Mouse (Mus musculus) left cerebral cortex, adult 2 months (tissue): Measurements from ENCODE around the gene Olig2. TPM values are rescaled to one million over a fixed set of nuclear protein-coding genes. Genes with fewer than 3 reads are reported as not detected.

ENCODE experiments used
- DNase-seq, 2 experiments: peaks; one replicate each; pipeline ENCODE4 v3.0.0; 2021 to 2022; ENCODE audit warnings: low spot score in 2 of 2, mixed read lengths in 1 of 2; ENCODE audit errors: extremely low spot score in 1 of 2
- H3K27ac ChIP-seq: fragments of 200-600 bp; 2 replicates; pipeline ENCODE4 v1.8.1; 2022
- H3K4me3 ChIP-seq: fragments of 200-600 bp; 2 replicates; pipeline ENCODE4 v1.8.1; 2022
- CTCF ChIP-seq: fragments of 200-600 bp; IDR thresholded peaks from 2 replicates; pipeline ENCODE4 v1.8.1; 2022; ENCODE audit warnings: antibody characterized with exemption, mild to moderate bottlenecking, moderate library complexity
- intact Hi-C: fragments of 180-260 bp; cut with DNase I; formaldehyde crosslinking; loops from one replicate; pipeline ENCODE4 v1.15.1; 2025
- total RNA-seq, 2 experiments: library from RNA; stranded (reverse); gene quantifications; 2 replicates each; pipeline ENCODE4 v1.2.3; 2021

The Olig2 gene
- total RNA-seq, 2 experiments from 2014 or later = 21.8 to 22.3 TPM

GRCm38 (mm10) chr16:91262467-91263220 lies 37.4 kb downstream of the Olig2 start:
- H3K4me3 ChIP-seq = no peak overlapping the region
- no peak for TF ChIP-seq CTCF
- intact Hi-C loops = no loop called here
- DNase-seq = peak in 1 of 2 experiments; percentile 33
- no peak overlapping the region for H3K27ac ChIP-seq

- no peak overlapping the region for H3K4me3 ChIP-seq
- no peak overlapping the region; the same call in 1 of the 2 replicates for H3K27ac ChIP-seq
- intact Hi-C loops = no loop called here
- DNase-seq = peak; percentile 29 to 56
- no peak for TF ChIP-seq CTCF
Measured at GRCm38 (mm10) chr16:91265972-91266371, 40.7 kb downstream of the Olig2 start.

- Histone ChIP-seq H3K27ac (no peak overlapping the region), H3K4me3 (peak overlapping the region; percentile 50)
- intact Hi-C loops = no loop called here
- no peak for DNase-seq
- TF ChIP-seq CTCF = no peak
Measured at GRCm38 (mm10) chr16:91268724-91269452, 43.6 kb downstream of the Olig2 start.

GRCm38 (mm10) chr16:91269468-91270211 lies 44.4 kb downstream of the Olig2 start, which contains the start of gene Olig1:
Olig1 (plus strand) TSS chr16:91269772.
- intact Hi-C loops = loop anchor here (2.0 kb wide), 1 partner anchor 45 kb away; the partner anchor contains the start of gene Olig2
- Histone ChIP-seq H3K4me3 (peak within 1 kb of the TSS; percentile 50), H3K27ac (peak within 1 kb of the TSS; percentile 78)
- peak; percentile 64 to 80 for DNase-seq
- TF ChIP-seq CTCF = no peak

DNA sequence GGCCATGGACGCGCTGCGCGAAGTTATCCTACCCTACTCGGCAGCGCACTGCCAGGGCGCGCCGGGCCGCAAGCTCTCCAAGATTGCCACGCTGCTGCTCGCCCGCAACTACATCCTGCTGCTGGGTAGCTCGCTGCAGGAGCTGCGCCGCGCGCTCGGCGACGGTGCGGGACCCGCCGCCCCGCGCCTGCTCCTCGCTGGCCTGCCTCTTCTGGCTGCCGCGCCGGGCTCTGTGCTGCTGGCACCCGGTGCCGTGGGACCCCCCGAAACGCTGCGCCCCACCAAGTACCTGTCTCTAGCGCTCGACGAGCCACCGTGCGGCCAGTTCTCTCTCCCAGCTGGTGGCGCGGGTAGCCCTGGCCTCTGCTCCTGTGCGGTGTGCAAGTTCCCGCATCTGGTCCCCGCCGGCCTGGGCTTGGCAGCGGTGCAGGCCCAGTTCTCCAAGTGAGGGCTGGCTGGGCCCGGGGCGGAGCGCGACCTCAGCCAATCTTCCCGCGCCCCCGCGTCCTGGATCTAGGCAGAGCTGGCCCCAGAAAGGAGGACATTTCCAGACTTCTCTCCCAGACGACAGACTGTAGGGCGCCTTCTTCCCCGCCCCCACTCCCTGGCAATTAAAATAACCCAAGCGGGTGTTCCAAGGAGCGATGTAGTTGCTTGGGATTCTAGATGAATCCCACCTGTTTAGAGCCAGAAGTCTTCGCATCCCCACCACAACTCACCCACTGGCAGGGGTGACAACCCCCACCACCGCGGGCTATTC lies 45.1 kb downstream of the Olig2 start:
- intact Hi-C loops = loop anchor here (2.0 kb wide), 1 partner anchor 46 kb away; the partner anchor contains the start of gene Olig2
- peak; percentile 21 to 51 for DNase-seq
- Histone ChIP-seq H3K27ac (peak overlapping the region; percentile 78), H3K4me3 (peak overlapping the region; percentile 50)
- no peak for TF ChIP-seq CTCF

- intact Hi-C loops = loop anchor here (2.0 kb wide), 1 partner anchor 46 kb away; the partner anchor contains the start of gene Olig2
- TF ChIP-seq CTCF = no peak
- H3K27ac ChIP-seq = peak overlapping the region; percentile 78
Measured at GRCm38 (mm10) chr16:91270982-91271549, 45.8 kb downstream of the Olig2 start.

GRCm38 (mm10) chr16:91271634-91272033 lies 46.4 kb downstream of the Olig2 start:
- Histone ChIP-seq H3K27ac (peak overlapping the region; percentile 78), H3K4me3 (peak overlapping the region; percentile 50)
- TF ChIP-seq CTCF = no peak
- intact Hi-C loops = loop anchor here (2.0 kb wide), 1 partner anchor 47 kb away; the partner anchor contains the start of gene Olig2
- peak; percentile 13 to 14 for DNase-seq

More at GRCm38 (mm10) chr16:91270982-91271549, 45.8 kb downstream of the Olig2 start:
- no peak for DNase-seq
- H3K4me3 ChIP-seq = peak overlapping the region; percentile 50

Other genes with a start within 250 kb of the Olig2 start
- gene Synj1, start 214.1 kb upstream of the Olig2 start, total RNA-seq = 100 to 1,000 TPM; 339 TPM
- gene Paxbp1, start 180.9 kb upstream of the Olig2 start, total RNA-seq = 10 to 100 TPM; 66.1 to 76.5 TPM
- under 1 TPM; 0.72 to 0.91 TPM for gene 4932438H23Rik, start 130.3 kb upstream of the Olig2 start, total RNA-seq
- 10 to 100 TPM; 77.1 to 84.7 TPM for gene Olig1, start 44.3 kb downstream of the Olig2 start, total RNA-seq
- gene Ifnar2, start 147.3 kb downstream of the Olig2 start, total RNA-seq = 10 to 100 TPM; 20.2 to 20.3 TPM
- not detected for gene Gm21970, start 166.3 kb downstream of the Olig2 start, total RNA-seq
- gene Il10rb, start 180.7 kb downstream of the Olig2 start, total RNA-seq = 1 to 10 TPM; 8.5 to 9.1 TPM